Mouse (Mus musculus) layer of hippocampus, adult 18-20 months (tissue): ENCODE data around the gene Ptprm. TPM values are rescaled to one million over a fixed set of nuclear protein-coding genes. Genes with fewer than 3 reads are reported as not detected.

Experiments used
- DNase-seq, 2 experiments: peaks; one replicate each; pipeline ENCODE4 v3.0.0; 2022; ENCODE audit warnings: low spot score in 2 of 2
- total RNA-seq, 2 experiments: library from RNA; stranded (reverse); gene quantifications; 2 replicates each; pipeline ENCODE4 v1.2.3; 2021

The Ptprm gene
- total RNA-seq, 2 experiments from 2014 or later, result 21.9 to 22.7 TPM

GRCm38 (mm10) chr17:66692941-66693675 is 661.1 kb downstream of the Ptprm start:
- no peak for DNase-seq

GRCm38 (mm10) chr17:66688179-66688578 is 666.1 kb downstream of the Ptprm start:
- DNase-seq, result no peak

- no peak for DNase-seq
Observed at GRCm38 (mm10) chr17:66687543-66687942, 666.7 kb downstream of the Ptprm start.

GRCm38 (mm10) chr17:66686701-66687489 is 667.4 kb downstream of the Ptprm start:
- DNase-seq, result peak; percentile 17 to 60

- DNase-seq, result no peak
Observed at GRCm38 (mm10) chr17:66683411-66683810, 670.8 kb downstream of the Ptprm start.

- DNase-seq, result peak in 1 of 2 experiments; percentile 53
Observed at GRCm38 (mm10) chr17:66680662-66681061, 673.6 kb downstream of the Ptprm start.

- DNase-seq, result no peak
Observed at GRCm38 (mm10) chr17:66674667-66675066, 679.6 kb downstream of the Ptprm start.

- DNase-seq, result no peak
Observed at GRCm38 (mm10) chr17:66671715-66672230, 682.5 kb downstream of the Ptprm start.

GRCm38 (mm10) chr17:66671287-66671686 is 683.0 kb downstream of the Ptprm start:
- DNase-seq, result no peak

GRCm38 (mm10) chr17:66665791-66666190 is 688.5 kb downstream of the Ptprm start:
- no peak for DNase-seq

GRCm38 (mm10) chr17:66665201-66665756 is 689.0 kb downstream of the Ptprm start:
- no peak for DNase-seq

GRCm38 (mm10) chr17:66664796-66665195 is 689.5 kb downstream of the Ptprm start:
- DNase-seq, result no peak

GRCm38 (mm10) chr17:66659242-66659641 is 695.0 kb downstream of the Ptprm start:
- no peak for DNase-seq

- no peak for DNase-seq
Observed at GRCm38 (mm10) chr17:66637951-66638722, 716.1 kb downstream of the Ptprm start.

- no peak for DNase-seq
Observed at GRCm38 (mm10) chr17:66619996-66620656, 734.1 kb downstream of the Ptprm start.

GRCm38 (mm10) chr17:66619255-66619826 is 734.9 kb downstream of the Ptprm start:
- DNase-seq, result no peak
